Mouse (Mus musculus): Measurements from ENCODE around the gene Mical3.

GRCm38 (mm10) chr6:120905111-120905510 lies 225.7 kb downstream of the Mical3 start:
- TF ChIP-seq CTCF (IDR thresholded peaks at IDR 0.05; ENCODE audit: low read depth, low read length) (no peak), POLR2A (IDR thresholded peaks at IDR 0.05; ENCODE audit: extremely low read depth, insufficient read depth, low read length) (no peak)

Measured in liver, adult 2 months (tissue).